Mouse (Mus musculus) heart, adult 9 months (tissue): ENCODE measurements at regions not wholly inside any gene's neighbourhood (a gene's known extent, or its start where the extent isn't known, plus 50 kb on each side); places are given as distances from the start of the nearest gene placed in this dataset.

Source experiments
- DNase-seq, 2 experiments: peaks; one replicate each; pipeline ENCODE4 v3.0.0; 2022; ENCODE audit warnings: low spot score in 2 of 2

DNA sequence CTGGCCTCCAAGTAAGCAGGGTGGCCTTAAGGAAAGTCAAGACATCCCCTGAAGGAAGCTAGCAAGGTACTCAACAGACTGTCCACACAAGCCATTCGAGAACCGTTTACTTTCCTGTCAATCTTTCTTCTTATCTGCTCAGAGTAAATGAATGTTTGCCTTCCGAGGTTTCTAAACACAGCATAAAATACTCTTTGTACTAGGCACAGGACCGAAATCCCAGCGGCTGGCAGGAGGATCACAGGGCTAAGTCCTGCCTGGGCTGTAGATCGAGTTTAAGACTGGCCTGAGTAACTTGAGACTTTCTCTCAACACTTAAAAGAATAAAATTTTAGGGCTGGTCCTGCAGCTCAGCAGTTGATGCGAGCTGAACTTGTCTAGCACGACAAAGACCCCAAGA is 175.9 kb downstream of the Bcl2l11 start:
- DNase-seq = no peak

DNA sequence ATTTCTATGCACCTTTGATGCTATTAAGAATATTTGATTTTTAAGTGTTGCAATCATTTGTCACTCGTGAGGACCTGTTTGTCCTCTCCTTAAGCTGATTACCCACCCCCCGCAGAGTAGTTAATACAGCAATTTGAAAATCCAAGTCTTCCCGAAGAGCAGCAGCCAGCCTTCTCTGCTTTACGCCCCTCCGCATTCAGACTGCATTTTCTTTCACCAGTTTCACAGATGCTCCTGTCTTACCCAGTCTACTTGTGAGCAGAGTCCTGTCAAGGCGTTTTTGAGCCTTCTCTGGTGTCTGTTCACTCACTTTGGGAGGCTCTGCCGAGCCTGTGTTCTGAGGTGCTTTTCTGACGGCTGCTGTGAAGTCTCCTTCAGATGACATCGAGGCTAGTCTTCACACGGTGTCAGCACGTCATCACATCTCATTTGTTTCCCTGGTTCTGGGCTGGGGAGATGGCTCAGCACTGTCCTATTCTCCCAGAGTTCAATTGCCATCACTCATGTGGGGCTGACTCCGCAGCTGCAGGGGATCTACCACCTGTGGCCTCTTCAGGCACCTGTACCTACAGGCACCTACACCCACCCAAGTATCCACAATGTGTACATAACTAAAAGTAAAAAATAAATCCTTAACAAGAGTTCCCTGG is 178.3 kb downstream of the Bcl2l11 start:
- no peak for DNase-seq

DNA sequence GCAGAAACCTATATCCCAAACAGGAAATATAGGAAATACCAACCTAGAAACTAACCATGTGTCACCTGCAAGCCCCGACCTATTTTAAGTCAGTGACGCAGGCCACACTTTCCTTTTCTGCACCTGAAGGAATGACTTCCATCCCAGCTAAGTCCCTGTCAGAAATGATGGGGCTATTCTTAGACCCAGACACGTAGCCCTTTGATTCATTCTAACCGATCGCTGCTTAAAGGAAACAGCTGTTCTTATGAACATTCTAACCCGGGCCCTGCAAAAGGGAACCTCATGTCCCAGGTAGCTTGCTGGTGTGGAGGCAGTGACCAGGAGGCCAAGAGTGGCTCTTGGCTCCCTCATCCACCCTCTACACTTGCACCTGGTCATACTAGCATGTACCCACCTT is 180.9 kb downstream of the Bcl2l11 start:
- no peak for DNase-seq

- peak; percentile 44 to 52 for DNase-seq
These were observed 183.7 kb downstream of the Bcl2l11 start for GRCm38 (mm10) chr2:128309541-128310030.

DNA sequence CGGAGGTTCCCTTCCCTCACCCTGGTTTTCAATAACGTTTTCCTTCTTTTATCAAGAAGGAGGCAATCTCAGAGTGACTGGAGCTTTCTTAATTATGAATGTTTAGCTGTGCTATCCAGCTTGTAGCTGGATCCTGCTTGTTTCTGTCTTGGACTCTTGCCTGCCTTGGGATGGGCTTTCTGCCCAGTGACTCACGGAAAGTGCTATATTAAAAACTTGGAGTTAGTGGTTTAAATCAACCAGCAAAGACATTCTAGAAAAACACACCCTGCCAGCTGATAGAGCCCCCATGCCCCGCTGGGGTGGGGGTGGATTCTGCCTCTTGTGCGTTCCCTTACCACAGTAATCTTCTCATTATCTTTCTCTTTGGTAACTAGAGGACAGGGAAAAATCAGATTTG is 184.2 kb downstream of the Bcl2l11 start:
- peak; percentile 67 to 91 for DNase-seq

GRCm38 (mm10) chr2:128312084-128312594 is 186.3 kb downstream of the Bcl2l11 start:
- DNase-seq = peak; percentile 82 to 89

DNA sequence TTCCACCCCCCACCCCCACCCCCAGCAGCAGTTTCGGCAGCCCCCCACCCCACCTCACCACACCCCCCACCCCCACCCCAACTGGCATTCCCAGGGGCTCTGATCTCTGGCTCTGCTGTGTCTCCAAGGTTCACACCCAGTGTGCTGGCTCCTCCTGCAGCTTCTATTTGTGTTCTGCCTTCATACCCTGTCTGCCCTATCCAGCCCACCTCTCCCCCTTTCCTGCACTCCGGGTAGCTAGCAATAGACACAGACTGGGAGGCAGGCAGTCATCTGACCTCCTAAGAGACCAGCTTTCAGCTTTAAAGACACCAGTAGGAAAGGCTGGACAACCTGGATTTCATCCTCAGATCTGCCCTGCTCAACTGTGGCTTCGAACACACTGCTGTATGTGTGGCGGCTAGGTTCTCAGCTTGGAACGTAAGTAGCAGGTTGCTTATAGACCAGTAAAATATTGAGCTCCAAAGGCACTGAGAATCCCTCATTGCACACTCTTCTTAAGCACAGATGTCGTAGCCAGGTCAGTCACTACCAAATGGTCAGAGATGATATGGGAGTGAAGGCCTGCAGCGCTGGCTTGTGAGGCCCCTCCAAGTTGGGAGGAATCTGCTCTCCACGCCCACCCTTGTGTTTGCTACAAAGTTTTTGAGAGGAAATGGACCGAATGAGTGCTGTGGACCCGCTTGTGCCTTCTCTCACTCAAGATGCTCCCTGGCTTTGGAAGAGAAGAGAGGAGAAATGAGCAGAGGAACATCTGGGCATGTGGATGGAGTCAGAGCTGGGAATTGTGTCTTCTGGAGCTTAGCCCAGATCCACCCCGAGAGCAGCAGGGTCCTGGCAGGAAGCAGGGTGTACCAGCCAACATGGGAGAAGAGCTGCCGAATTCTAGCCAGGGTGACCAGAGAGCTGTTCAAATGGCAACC is 187.1 kb downstream of the Bcl2l11 start:
- peak; percentile 65 to 68 for DNase-seq

GRCm38 (mm10) chr2:128313582-128313918 is 187.7 kb downstream of the Bcl2l11 start:
- peak in 1 of 2 experiments; percentile 37 for DNase-seq

GRCm38 (mm10) chr2:128313948-128314347 is 188.1 kb downstream of the Bcl2l11 start:
- no peak for DNase-seq

DNA sequence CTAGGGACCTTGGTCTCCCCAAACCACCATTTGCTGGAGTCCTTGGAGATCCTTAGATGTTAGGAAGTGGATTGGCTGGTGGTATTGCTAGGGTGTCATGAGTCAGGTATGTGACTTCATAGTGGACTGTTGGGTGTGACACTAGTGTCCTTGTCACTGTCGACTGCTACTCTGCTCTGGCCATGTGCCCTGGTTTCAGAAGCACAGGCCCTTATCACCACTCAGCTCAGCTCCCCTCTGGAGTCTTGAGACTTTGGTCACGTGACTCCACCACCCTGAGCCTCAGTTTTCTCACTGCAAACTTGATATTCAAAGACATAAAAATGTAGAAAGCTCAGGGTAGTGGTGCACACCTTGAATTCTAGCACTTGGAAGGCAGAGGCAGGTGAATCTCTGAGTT is 190.7 kb downstream of the Bcl2l11 start:
- no peak for DNase-seq

DNA sequence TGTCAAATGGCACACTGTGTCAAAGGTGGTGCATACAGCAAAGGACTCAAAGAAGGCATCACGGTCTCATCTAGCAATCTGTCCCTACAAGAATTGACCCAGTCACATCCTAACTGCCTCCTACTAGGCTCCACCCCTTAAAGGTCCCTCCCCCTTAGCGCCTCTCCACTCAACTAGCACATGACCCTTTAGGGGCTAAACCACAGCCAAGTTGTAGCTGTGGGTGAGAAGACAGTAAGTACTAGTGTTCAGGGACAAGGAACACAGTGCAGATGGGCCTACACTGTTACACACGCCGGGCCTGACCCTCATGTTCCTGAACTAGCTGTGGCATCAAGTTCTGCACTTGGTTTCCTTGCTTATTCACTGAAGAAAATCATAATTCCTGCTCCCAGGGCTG is 192.4 kb downstream of the Bcl2l11 start:
- DNase-seq = no peak

GRCm38 (mm10) chr2:128318956-128319355 is 193.1 kb downstream of the Bcl2l11 start:
- peak; percentile 47 to 49 for DNase-seq

GRCm38 (mm10) chr2:128321475-128321874 is 195.6 kb downstream of the Bcl2l11 start:
- DNase-seq = peak; percentile 67 to 74

DNA sequence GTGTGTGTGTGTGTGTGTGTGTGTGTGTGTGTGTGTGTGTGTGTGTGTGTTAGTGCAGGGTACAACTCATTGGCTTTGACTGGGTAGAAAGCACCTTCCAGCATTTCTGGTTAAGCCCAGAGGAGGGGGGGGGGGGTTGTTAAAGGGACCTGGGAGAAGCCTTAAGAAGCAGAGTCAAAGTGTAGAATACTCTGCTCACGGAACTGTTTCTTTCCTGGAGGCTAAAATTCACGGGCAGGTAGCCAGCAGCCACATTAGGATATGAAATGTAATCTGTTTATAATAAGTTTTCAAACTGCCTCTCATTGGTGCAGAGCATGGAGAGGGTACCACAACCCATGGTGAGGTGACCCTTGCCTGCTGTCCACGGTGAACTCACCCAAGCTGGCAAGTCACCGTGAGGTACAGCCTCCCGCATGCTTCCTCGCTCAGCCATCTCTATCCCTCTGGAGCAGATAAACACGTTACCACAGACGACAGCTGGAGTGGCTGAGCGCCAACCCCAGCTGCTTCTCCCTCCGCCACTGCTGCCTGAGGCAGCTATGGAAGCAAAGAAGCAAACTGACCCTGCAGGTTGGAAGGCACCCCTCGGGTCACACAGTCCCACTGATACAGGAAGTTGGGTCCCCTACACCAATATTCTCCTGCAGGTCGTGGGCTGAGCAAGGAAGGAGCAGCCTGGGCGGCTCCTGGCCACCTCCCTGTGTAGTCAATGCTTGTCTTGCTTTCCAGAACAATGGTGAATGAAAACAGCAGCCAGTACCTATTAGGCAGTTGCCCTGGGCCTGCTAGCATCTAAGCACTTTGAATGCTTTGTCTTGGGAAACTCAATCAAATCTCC is 198.6 kb downstream of the Bcl2l11 start:
- DNase-seq = peak; percentile 64 to 76

DNA sequence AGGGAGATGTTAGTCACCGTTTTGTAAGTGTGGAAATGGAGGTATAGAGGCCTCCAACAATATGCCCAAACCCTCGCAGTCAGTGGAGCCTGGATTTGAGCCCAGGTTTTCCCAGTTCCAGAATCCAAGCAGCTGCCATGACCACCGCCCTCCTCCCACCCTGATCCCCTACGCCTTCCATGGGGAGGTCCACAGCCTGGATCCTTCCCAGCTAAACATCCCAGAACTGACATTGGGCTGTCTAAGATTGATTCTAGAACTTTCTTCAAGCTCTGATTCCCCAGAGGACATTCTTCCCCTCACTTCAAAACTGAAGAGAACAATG is 199.2 kb downstream of the Bcl2l11 start:
- DNase-seq = peak in 1 of 2 experiments; percentile 38

- no peak for DNase-seq
These were observed 199.6 kb downstream of the Bcl2l11 start for GRCm38 (mm10) chr2:128325456-128325855.

DNA sequence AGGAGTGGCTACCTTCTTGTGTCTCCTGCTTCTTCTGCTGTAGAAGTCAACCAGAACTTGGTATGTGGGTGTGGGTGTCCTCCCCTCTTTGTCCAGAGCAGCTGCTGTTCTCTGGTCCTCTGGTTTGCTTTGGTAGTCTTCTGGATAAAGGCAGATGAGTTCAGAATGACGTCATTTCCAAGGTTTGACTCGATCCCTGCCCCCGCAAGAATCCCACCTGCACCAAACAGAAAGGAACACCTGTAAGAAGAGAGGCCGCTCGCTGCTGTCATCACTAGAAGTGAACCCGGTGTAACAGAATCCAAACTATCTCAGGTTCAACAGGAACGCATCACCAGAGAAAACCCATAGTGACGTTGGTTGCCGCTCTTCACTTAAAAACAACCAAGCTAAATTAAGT is 205.0 kb downstream of the Bcl2l11 start:
- no peak for DNase-seq

GRCm38 (mm10) chr2:128331275-128331674 is 205.4 kb downstream of the Bcl2l11 start:
- no peak for DNase-seq

- no peak for DNase-seq
These were observed 205.8 kb downstream of the Bcl2l11 start for GRCm38 (mm10) chr2:128331681-128332080.

DNA sequence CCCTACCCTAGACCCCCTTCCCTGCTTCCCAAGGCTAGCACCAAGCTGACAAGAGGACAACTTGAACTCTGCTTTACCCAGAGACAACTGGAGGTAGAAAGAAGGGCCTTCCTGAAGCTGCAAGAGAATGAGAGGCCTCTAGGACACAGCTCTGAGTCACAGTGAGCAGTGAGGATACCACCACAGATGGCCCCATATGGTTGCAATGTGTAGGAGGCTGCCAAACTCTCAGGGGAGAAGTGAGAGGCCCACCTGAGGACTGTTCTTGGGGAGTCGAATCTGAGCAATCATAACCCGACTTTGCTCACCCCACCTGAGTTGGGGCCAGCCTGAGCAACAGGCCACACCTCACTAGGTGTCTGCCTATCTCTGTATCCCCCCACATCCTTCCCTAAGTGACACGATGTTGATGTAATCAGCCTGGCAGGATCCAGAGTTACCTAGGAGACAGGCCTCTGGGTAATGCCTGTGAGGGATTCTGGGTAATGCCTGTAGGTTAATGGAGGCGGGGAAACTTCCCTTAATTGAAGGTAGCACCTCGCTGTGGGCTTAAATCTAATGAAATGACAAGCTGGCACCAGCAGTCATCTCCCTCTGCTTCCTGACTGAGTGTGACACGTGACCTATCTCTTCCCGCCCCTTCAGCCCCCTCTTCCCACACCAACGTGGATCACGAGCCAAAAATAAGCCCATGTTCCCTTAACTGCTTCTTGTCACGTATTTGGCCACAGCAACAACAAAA is 207.7 kb downstream of the Bcl2l11 start:
- no peak for DNase-seq

GRCm38 (mm10) chr2:128334143-128334470 is 208.3 kb downstream of the Bcl2l11 start:
- no peak for DNase-seq
